Mouse (Mus musculus) adrenal gland, adult 2 months (tissue): ENCODE results near the gene Rhox4a2. TPM values are rescaled to one million over a fixed set of nuclear protein-coding genes. Genes with fewer than 3 reads are reported as not detected.
"Not testable (repeated sequence)": the region's sequence is repeated elsewhere in the genome, so short reads cannot be mapped to it uniquely, and the experiment has no call there.

Experiments used
- DNase-seq: peaks from one replicate; pipeline ENCODE4 v3.0.0; 2021
- long read RNA-seq: library from polyadenylated mRNA; stranded (forward); transcript quantifications from one replicate; pipeline ENCODE4 v2.0.0, GENCODE M21; 2021
- polyA plus RNA-seq: library from polyadenylated mRNA; depleted of rRNA; stranded (reverse); fragments of >200 nt; gene quantifications from 2 replicates; pipeline ENCODE4 v1.2.3, GENCODE M21; 2012; rRNA removed
- total RNA-seq, 2 experiments: library from RNA; stranded (reverse); gene quantifications; 2 replicates each; pipeline ENCODE4 v1.2.3; 2021

The Rhox4a2 gene
- not detected for total RNA-seq
- not detected in 2 replicates for polyA plus RNA-seq
- long read RNA-seq = 0 reads

- DNase-seq = not testable (repeated sequence)
Observed at GRCm38 (mm10) chrX:37390548-37390947, at the start of gene Rhox4a2. TSS of gene Rhox4a2 (plus strand) at chrX:37390848.

- not testable (repeated sequence) for DNase-seq
Observed at GRCm38 (mm10) chrX:37379728-37380127, 10.9 kb upstream of the Rhox4a2 start, which contains the start of gene Rhox3a2. TSS of gene Rhox3a2 (plus strand) at chrX:37380028.

GRCm38 (mm10) chrX:37411767-37412166 lies 21.1 kb downstream of the Rhox4a2 start, which contains the start of gene Rhox2b:
TSS of gene Rhox2b (plus strand) at chrX:37412067.
- DNase-seq = not testable (repeated sequence)

GRCm38 (mm10) chrX:37432194-37432593 lies 41.5 kb downstream of the Rhox4a2 start, which contains the start of gene Rhox4b:
TSS of gene Rhox4b (plus strand) at chrX:37432494.
- DNase-seq = not testable (repeated sequence)

Other genes starting within 250 kb of the Rhox4a2 start
- not detected for gene Akap14, start 222.0 kb upstream of the Rhox4a2 start, total RNA-seq
- not detected in 2 replicates for gene Akap14, start 222.0 kb upstream of the Rhox4a2 start, polyA plus RNA-seq
- gene Ndufa1, start 199.7 kb upstream of the Rhox4a2 start, total RNA-seq = 100 to 1,000 TPM; 364 to 574 TPM
- gene Ndufa1, start 199.7 kb upstream of the Rhox4a2 start, polyA plus RNA-seq = 83.7 and 84.5 TPM in 2 replicates
- 1 to 10 TPM; 3.1 to 5.3 TPM for gene Rnf113a1, start 199.6 kb upstream of the Rhox4a2 start, total RNA-seq
- 1.4 and 1.8 TPM in 2 replicates for gene Rnf113a1, start 199.6 kb upstream of the Rhox4a2 start, polyA plus RNA-seq
- gene Gm9, start 179.8 kb upstream of the Rhox4a2 start, total RNA-seq = not detected
- not detected in 2 replicates for gene Gm9, start 179.8 kb upstream of the Rhox4a2 start, polyA plus RNA-seq
- gene Rhox1, start 168.6 kb upstream of the Rhox4a2 start, total RNA-seq = not detected
- gene Rhox1, start 168.6 kb upstream of the Rhox4a2 start, polyA plus RNA-seq = not detected in 2 replicates
- gene Rhox2a, start 145.9 kb upstream of the Rhox4a2 start, total RNA-seq = not detected
- gene Rhox2a, start 145.9 kb upstream of the Rhox4a2 start, polyA plus RNA-seq = not detected in 2 replicates
- gene Rhox3a, start 140.9 kb upstream of the Rhox4a2 start, total RNA-seq = not detected
- gene Rhox3a, start 140.9 kb upstream of the Rhox4a2 start, polyA plus RNA-seq = not detected in 2 replicates
- gene Rhox4a, start 125.5 kb upstream of the Rhox4a2 start, total RNA-seq = not detected
- gene Rhox4a, start 125.5 kb upstream of the Rhox4a2 start, polyA plus RNA-seq = not detected in 2 replicates
- gene Rhox3a2, start 10.8 kb upstream of the Rhox4a2 start, total RNA-seq = not detected
- gene Rhox3a2, start 10.8 kb upstream of the Rhox4a2 start, polyA plus RNA-seq = not detected in 2 replicates
- gene Rhox2b, start 21.2 kb downstream of the Rhox4a2 start, total RNA-seq = not detected
- gene Rhox2b, start 21.2 kb downstream of the Rhox4a2 start, polyA plus RNA-seq = not detected in 2 replicates
- not detected for gene Rhox4b, start 41.6 kb downstream of the Rhox4a2 start, total RNA-seq
- gene Rhox4b, start 41.6 kb downstream of the Rhox4a2 start, polyA plus RNA-seq = not detected in 2 replicates
- not detected for gene Rhox2c, start 62.8 kb downstream of the Rhox4a2 start, total RNA-seq
- not detected in 2 replicates for gene Rhox2c, start 62.8 kb downstream of the Rhox4a2 start, polyA plus RNA-seq
- gene Rhox3c, start 67.7 kb downstream of the Rhox4a2 start, total RNA-seq = not detected
- not detected in 2 replicates for gene Rhox3c, start 67.7 kb downstream of the Rhox4a2 start, polyA plus RNA-seq
- gene Rhox4c, start 89.5 kb downstream of the Rhox4a2 start, total RNA-seq = not detected
- not detected in 2 replicates for gene Rhox4c, start 89.5 kb downstream of the Rhox4a2 start, polyA plus RNA-seq
- not detected for gene Rhox2d, start 102.6 kb downstream of the Rhox4a2 start, total RNA-seq
- not detected in 2 replicates for gene Rhox2d, start 102.6 kb downstream of the Rhox4a2 start, polyA plus RNA-seq
- not detected for gene Rhox4d, start 123.5 kb downstream of the Rhox4a2 start, total RNA-seq
- not detected in 2 replicates for gene Rhox4d, start 123.5 kb downstream of the Rhox4a2 start, polyA plus RNA-seq
- not detected for gene Rhox2e, start 139.6 kb downstream of the Rhox4a2 start, total RNA-seq
- not detected in 2 replicates for gene Rhox2e, start 139.6 kb downstream of the Rhox4a2 start, polyA plus RNA-seq
- gene Rhox3e, start 151.2 kb downstream of the Rhox4a2 start, total RNA-seq = not detected
- gene Rhox3e, start 151.2 kb downstream of the Rhox4a2 start, polyA plus RNA-seq = not detected in 2 replicates
- gene Rhox4e, start 166.6 kb downstream of the Rhox4a2 start, total RNA-seq = not detected
- not detected in 2 replicates for gene Rhox4e, start 166.6 kb downstream of the Rhox4a2 start, polyA plus RNA-seq
- gene Rhox2f, start 180.6 kb downstream of the Rhox4a2 start, total RNA-seq = not detected
- not detected in 2 replicates for gene Rhox2f, start 180.6 kb downstream of the Rhox4a2 start, polyA plus RNA-seq
- not detected for gene Rhox3f, start 190.1 kb downstream of the Rhox4a2 start, total RNA-seq
- gene Rhox3f, start 190.1 kb downstream of the Rhox4a2 start, polyA plus RNA-seq = not detected in 2 replicates
- gene Rhox4f, start 216.9 kb downstream of the Rhox4a2 start, total RNA-seq = not detected
- gene Rhox4f, start 216.9 kb downstream of the Rhox4a2 start, polyA plus RNA-seq = not detected in 2 replicates
- not detected for gene Rhox3g, start 237.8 kb downstream of the Rhox4a2 start, total RNA-seq
- not detected in 2 replicates for gene Rhox3g, start 237.8 kb downstream of the Rhox4a2 start, polyA plus RNA-seq